Comparison of ENCODE assay signal across 12 mouse cellular contexts in the genomic region with DNA sequence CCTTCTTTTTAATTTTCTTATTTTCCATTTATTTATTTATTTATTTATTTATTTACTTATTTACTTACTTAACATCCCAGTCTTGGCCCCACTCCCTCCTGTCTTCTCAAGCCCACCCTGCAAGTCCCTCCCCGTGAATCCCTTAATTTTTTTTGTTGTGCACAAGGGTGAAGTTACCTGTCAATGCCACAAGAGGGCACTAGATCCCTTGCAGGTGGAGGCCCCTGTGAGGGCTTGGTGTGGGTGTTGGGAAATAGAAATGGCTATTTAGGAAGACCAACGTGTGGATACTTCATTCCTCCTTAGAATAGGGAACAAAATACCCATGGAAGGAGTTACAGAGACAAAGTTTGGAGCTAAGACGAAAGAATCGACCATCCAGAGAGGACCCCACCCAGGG. TPM values are rescaled to one million over a fixed set of nuclear protein-coding genes. Genes with fewer than 3 reads are reported as not detected.
"Had no signal": no experiment of that assay in that cellular context is flagged by ENCODE, and none has a peak within 500 bp of the region (broad histone marks: within the 10 kb centered on the region; RNA-seq: fewer than 3 reads in every experiment).

No protein-coding gene starts in this region.

RNA-seq across cellular contexts. Expression of a gene that starts 35.4 kb away (rescaled TPM):
- total RNA-seq: layer of hippocampus, adult 2 months; layer of hippocampus, postnatal 10 days; left cerebral cortex, postnatal 36 days; megakaryocyte progenitor cell, adult 5-6 weeks; midbrain, postnatal 0 days had no signal
- polyA plus RNA-seq: limb, embryonic 12.5 days; liver, embryonic 13.5 days; lung, adult 2 months; lung, postnatal 0 days; midbrain, embryonic 13.5 days; midbrain, postnatal 0 days; neural tube, embryonic 14.5 days; stomach, embryonic 16.5 days had no signal

RNA-seq across cellular contexts. Expression of a gene that starts 58.3 kb away (rescaled TPM):
- total RNA-seq: layer of hippocampus, adult 2 months; layer of hippocampus, postnatal 10 days; left cerebral cortex, postnatal 36 days; megakaryocyte progenitor cell, adult 5-6 weeks; midbrain, postnatal 0 days had no signal
- polyA plus RNA-seq: limb, embryonic 12.5 days; liver, embryonic 13.5 days; lung, adult 2 months; lung, postnatal 0 days; midbrain, embryonic 13.5 days; midbrain, postnatal 0 days; neural tube, embryonic 14.5 days; stomach, embryonic 16.5 days had no signal
